ENCODE assay signal across 8 mouse cellular contexts in genomic region chr10:85872479-85872773, GRCm38 (mm10). TPM values are rescaled to one million over a fixed set of nuclear protein-coding genes. Genes with fewer than 3 reads are reported as not detected.
A peak's percentile ranks its signal among the peaks of the same experiment; 100 is the strongest.
DNase-seq lines count a peak whose midpoint lies in the region; ATAC-seq and TF ChIP-seq lines count a peak whose summit lies in the region.

No protein-coding gene starts in this region.

- no peak for TF ChIP-seq POLR2A in ES-Bruce4 (IDR thresholded peaks at IDR 0.05; ENCODE audit: insufficient read depth, low read length)

- peaks cover 12% of the 10 kb centered on the region for H3K4me1 ChIP-seq in heart, embryonic 10.5 days
- no peaks in the 10 kb centered on the region for H3K4me1 ChIP-seq in ES-Bruce4 (ENCODE audit: control insufficient read depth, insufficient read depth, low read length)
- H3K4me1 ChIP-seq in forebrain, embryonic 15.5 days: peaks cover 13% of the 10 kb centered on the region
- peaks cover 15% of the 10 kb centered on the region for H3K4me1 ChIP-seq in liver, postnatal 0 days (ENCODE audit: insufficient read depth)

- H3K9me3 ChIP-seq in heart, embryonic 10.5 days: no peaks in the 10 kb centered on the region
- H3K9me3 ChIP-seq in ES-Bruce4 (replicated peaks; ENCODE audit: control insufficient read depth, insufficient read depth, low read length, poor library complexity, severe bottlenecking): no peaks in the 10 kb centered on the region
- H3K9me3 ChIP-seq in forebrain, embryonic 15.5 days: no peaks in the 10 kb centered on the region
- H3K9me3 ChIP-seq in liver, postnatal 0 days (ENCODE audit: low read length): no peaks in the 10 kb centered on the region

- peak overlapping the region; percentile 84 for H3K9ac ChIP-seq in ES-Bruce4 (ENCODE audit: low read depth, poor library complexity, severe bottlenecking)
- peak overlapping the region; percentile 91 for H3K9ac ChIP-seq in forebrain, embryonic 15.5 days (replicated peaks)
- H3K9ac ChIP-seq in liver, postnatal 0 days (replicated peaks): peak overlapping the region; percentile 90

- WGBS in heart, embryonic 10.5 days: 4% methylated on average over 5 of the region's 5 CpGs
- whole genome bisulfite sequencing in forebrain, embryonic 15.5 days: 5% methylated on average over 5 of the region's 5 CpGs
- WGBS in liver, postnatal 0 days (ENCODE audit: insufficient replicate concordance): 2% methylated on average over 5 of the region's 5 CpGs

- no peaks in the 10 kb centered on the region for H3K27me3 ChIP-seq in heart, embryonic 10.5 days (ENCODE audit: insufficient read depth, poor library complexity, severe bottlenecking)
- H3K27me3 ChIP-seq in ES-Bruce4 (ENCODE audit: control insufficient read depth, insufficient read depth, low read length, poor library complexity, severe bottlenecking): no peaks in the 10 kb centered on the region
- no peaks in the 10 kb centered on the region for H3K27me3 ChIP-seq in forebrain, embryonic 15.5 days
- H3K27me3 ChIP-seq in liver, postnatal 0 days (ENCODE audit: insufficient read depth, low read length): no peaks in the 10 kb centered on the region

- peak overlapping the region; percentile 90; the same call in 1 of the 2 replicates for H3K27ac ChIP-seq in heart, embryonic 10.5 days
- no peak overlapping the region for H3K27ac ChIP-seq in ES-Bruce4 (ENCODE audit: insufficient read depth, low read length)
- no peak overlapping the region for H3K27ac ChIP-seq in forebrain, embryonic 15.5 days (replicated peaks)
- H3K27ac ChIP-seq in liver, postnatal 0 days (ENCODE audit: low read depth): peak overlapping the region; percentile 86; the same call in 1 of the 2 replicates

- H3K4me2 ChIP-seq in forebrain, embryonic 15.5 days (replicated peaks): peak overlapping the region; percentile 58
- peak overlapping the region; percentile 95 for H3K4me2 ChIP-seq in liver, postnatal 0 days (ENCODE audit: low read depth, low read length)

- peak overlapping the region; percentile 95 for H3K4me3 ChIP-seq in heart, embryonic 10.5 days
- H3K4me3 ChIP-seq in ES-Bruce4 (ENCODE audit: low read depth, low read length): peak overlapping the region; percentile 99
- H3K4me3 ChIP-seq in forebrain, embryonic 15.5 days: peak overlapping the region; percentile 97
- H3K4me3 ChIP-seq in liver, postnatal 0 days (ENCODE audit: low read depth, low read length): peak overlapping the region; percentile 98

- ATAC-seq in forebrain, embryonic 15.5 days (replicated peaks): peak; percentile 47
- ATAC-seq in liver, postnatal 0 days: peak; percentile 14; the same call in 1 of the 2 replicates

- no peak for TF ChIP-seq EP300 in ES-Bruce4 (IDR thresholded peaks at IDR 0.05; ENCODE audit: insufficient read depth, low read depth, low read length)
- TF ChIP-seq EP300 in liver, postnatal 0 days (IDR thresholded peaks at IDR 0.05; ENCODE audit: low read depth): no peak

- DNase-seq in heart, embryonic 10.5 days (ENCODE audit: low spot score): no peak
- DNase-seq in heart, adult 11 months: no peak
- DNase-seq in liver, postnatal 0 days: no peak
- DNase-seq in MN1 (ENCODE audit: low spot score): no peak
- DNase-seq in left cerebral cortex, postnatal 14 days (ENCODE audit: low spot score in 2 of 2): no peak
- no peak for DNase-seq in layer of hippocampus, postnatal 25 days (ENCODE audit: extremely low spot score in 1 of 2, low spot score in 1 of 2)

- intact Hi-C loops in left cerebral cortex, postnatal 14 days (cut with DNase I): loop anchor here (10.0 kb wide), 2 partner anchors 198 to 648 kb away; no protein-coding TSS in a partner anchor

- H3K36me3 ChIP-seq in heart, embryonic 10.5 days: peaks cover 35% of the 10 kb centered on the region
- peaks cover 27% of the 10 kb centered on the region for H3K36me3 ChIP-seq in ES-Bruce4 (ENCODE audit: control insufficient read depth, insufficient read depth, low read length, poor library complexity, severe bottlenecking)
- H3K36me3 ChIP-seq in forebrain, embryonic 15.5 days: peaks cover 31% of the 10 kb centered on the region
- peaks cover 19% of the 10 kb centered on the region for H3K36me3 ChIP-seq in liver, postnatal 0 days (replicated peaks; ENCODE audit: insufficient read depth, low read length)

- no peak for TF ChIP-seq CTCF in ES-Bruce4 (IDR thresholded peaks at IDR 0.05; ENCODE audit: low read depth, low read length)
- TF ChIP-seq CTCF in liver, postnatal 0 days (IDR thresholded peaks at IDR 0.05; ENCODE audit: low read depth): no peak

RNA-seq across cellular contexts. Expression of gene Pwp1, which starts 43.1 kb away (rescaled TPM):
- polyA plus RNA-seq in heart, embryonic 10.5 days (2016; fragmentation: Nextera tagmentation; extraction: Ambion mirVana): 64.8 and 83.7 TPM in 2 replicates
- polyA plus RNA-seq in ES-Bruce4 (2011; ENCODE audit: insufficient read depth, insufficient read length, low read depth, missing spikeins): 74.3 and 79.9 TPM in 2 replicates
- 80.0 and 83.6 TPM in 2 replicates for polyA plus RNA-seq in forebrain, embryonic 15.5 days (2015; fragmentation: Nextera tagmentation; extraction: Ambion mirVana)
- polyA plus RNA-seq in liver, postnatal 0 days (2015; fragmentation: Nextera tagmentation; extraction: Ambion mirVana): 18.0 and 20.1 TPM in 2 replicates
- total RNA-seq in left cerebral cortex, postnatal 14 days (2021): 10 to 100 TPM; 15.9 to 19.1 TPM
- 10 to 100 TPM; 18.5 to 21.7 TPM for total RNA-seq in layer of hippocampus, postnatal 25 days (2021)

RNA-seq across cellular contexts. Expression of gene Prdm4, which starts 44.5 kb away (rescaled TPM):
- 15.3 and 21.5 TPM in 2 replicates for polyA plus RNA-seq in heart, embryonic 10.5 days (2016; fragmentation: Nextera tagmentation; extraction: Ambion mirVana)
- 38.3 and 49.0 TPM in 2 replicates for polyA plus RNA-seq in ES-Bruce4 (2011; ENCODE audit: insufficient read depth, insufficient read length, low read depth, missing spikeins)
- 20.5 and 21.8 TPM in 2 replicates for polyA plus RNA-seq in forebrain, embryonic 15.5 days (2015; fragmentation: Nextera tagmentation; extraction: Ambion mirVana)
- 2.8 and 2.9 TPM in 2 replicates for polyA plus RNA-seq in liver, postnatal 0 days (2015; fragmentation: Nextera tagmentation; extraction: Ambion mirVana)
- 10 to 100 TPM; 30.5 to 34.0 TPM for total RNA-seq in left cerebral cortex, postnatal 14 days (2021)
- total RNA-seq in layer of hippocampus, postnatal 25 days (2021): 10 to 100 TPM; 22.2 to 29.6 TPM

RNA-seq across cellular contexts. Expression of gene Ascl4, which starts 55.1 kb away (rescaled TPM):
- 0.34 TPM in 1 of 2 replicates, not detected in the other for polyA plus RNA-seq in heart, embryonic 10.5 days (2016; fragmentation: Nextera tagmentation; extraction: Ambion mirVana)
- not detected in 2 replicates for polyA plus RNA-seq in ES-Bruce4 (2011; ENCODE audit: insufficient read depth, insufficient read length, low read depth, missing spikeins)
- 0.38 and 0.41 TPM in 2 replicates for polyA plus RNA-seq in forebrain, embryonic 15.5 days (2015; fragmentation: Nextera tagmentation; extraction: Ambion mirVana)
- polyA plus RNA-seq in liver, postnatal 0 days (2015; fragmentation: Nextera tagmentation; extraction: Ambion mirVana): not detected in 2 replicates
- total RNA-seq in left cerebral cortex, postnatal 14 days (2021): under 1 TPM in 1 of 2 experiments, not detected in 1; 0.18 TPM
- total RNA-seq in layer of hippocampus, postnatal 25 days (2021): under 1 TPM; 0.70 to 0.98 TPM

Comparison
In these comparisons a context has a peak if more than half of its experiments do, and no peak if none do; other contexts are left out.
1. H3K27ac ChIP-seq: peak in heart, embryonic 10.5 days (single experiment) and liver, postnatal 0 days (single experiment); none in ES-Bruce4 (single experiment) and forebrain, embryonic 15.5 days (single experiment).
2. Peak in every context shown above with its lines, with median percentiles within 50 percentile points of each other: H3K4me3 ChIP-seq and H3K9ac ChIP-seq.